Mouse (Mus musculus) thymus, adult 2 months (tissue): Measurements from ENCODE around the gene Stab1.

Source experiments
- CTCF ChIP-seq: fragments of 200-500 bp; IDR thresholded peaks from 2 replicates; pipeline ENCODE4 v1.5.1; 2012; ENCODE audit warnings: mild to moderate bottlenecking, control low read depth, low read length, moderate library complexity, borderline replicate concordance; ENCODE audit not compliant: control insufficient read depth, poor library complexity, insufficient read depth; ENCODE audit errors: extremely low read depth
- POLR2A ChIP-seq: fragments of 200-500 bp; IDR thresholded peaks from 2 replicates; pipeline ENCODE4 v1.6.1; 2012; ENCODE audit warnings: mild to moderate bottlenecking, low read length, control low read depth, moderate library complexity; ENCODE audit not compliant: control insufficient read depth, poor library complexity, insufficient read depth; ENCODE audit errors: extremely low read depth

DNA sequence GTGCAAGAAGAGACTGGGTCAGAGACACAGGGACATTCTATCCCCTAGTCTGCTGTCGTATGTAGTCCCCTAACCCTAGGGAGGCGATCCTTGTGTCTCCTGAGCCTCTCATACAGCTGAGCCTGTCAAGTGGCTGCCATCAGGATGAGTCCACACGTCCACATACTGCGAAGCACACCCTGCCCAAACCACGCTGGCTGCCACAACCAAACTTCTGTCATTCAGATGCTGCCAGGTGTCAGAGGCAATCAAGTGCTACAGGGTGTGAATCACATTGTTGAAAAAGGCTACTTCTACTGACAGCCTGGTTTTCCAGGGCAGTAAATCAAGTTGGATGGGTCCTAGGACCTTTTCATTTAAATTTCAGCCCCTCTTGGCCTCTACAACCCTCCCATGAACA lies 9.3 kb upstream of the Stab1 start:
- no peak for TF ChIP-seq CTCF
- no peak for TF ChIP-seq POLR2A
